Mouse (Mus musculus): ENCODE measurements around the gene Narfl. TPM values are rescaled to one million over a fixed set of nuclear protein-coding genes. Genes with fewer than 3 reads are reported as not detected.

Gene Narfl
- polyA plus RNA-seq, 1 experiment, result 20.1 TPM

GRCm38 (mm10) chr17:25743831-25744230 lies 29.7 kb upstream of the Narfl start:
- H3K4me3 ChIP-seq (replicated peaks; ENCODE audit: extremely low read depth, low read depth, low read length), result no peak overlapping the region
- TF ChIP-seq CTCF (IDR thresholded peaks at IDR 0.05; ENCODE audit: insufficient read depth, low read length) (no peak), POLR2A (IDR thresholded peaks at IDR 0.05; ENCODE audit: borderline replicate concordance, extremely low read depth, low read depth, low read length) (no peak)
- DNase-seq, result no peak
- H3K4me1 ChIP-seq (ENCODE audit: control insufficient read depth, insufficient read depth, low read length), result no peaks in the 10 kb centered on the region
- WGBS, result 66% methylated on average over 9 of the region's 9 CpGs

DNA sequence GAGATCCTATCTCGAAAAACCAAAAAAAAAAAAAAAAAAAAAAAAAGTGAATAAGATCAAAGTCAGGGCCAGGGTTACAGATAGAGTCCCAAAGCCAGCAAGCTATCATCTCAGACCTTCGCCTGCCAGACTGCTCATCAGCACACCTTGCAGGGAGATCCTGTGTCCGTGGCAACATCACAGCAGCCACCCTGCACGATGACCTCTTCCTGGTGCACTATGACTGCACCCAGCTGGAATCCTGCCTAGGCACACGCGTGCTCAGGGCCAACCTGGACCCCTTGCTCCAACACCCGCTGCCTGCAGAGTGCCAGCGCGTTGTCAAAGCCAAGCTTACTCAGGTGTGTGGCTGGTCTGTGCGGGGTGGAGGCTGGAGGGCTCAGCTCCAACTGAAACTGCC lies 29.3 kb upstream of the Narfl start:
- no peak for TF ChIP-seq POLR2A (IDR thresholded peaks at IDR 0.05; ENCODE audit: borderline replicate concordance, extremely low read depth, low read depth, low read length)
- TF ChIP-seq CTCF (IDR thresholded peaks at IDR 0.05; ENCODE audit: insufficient read depth, low read length), result no peak
- H3K4me3 ChIP-seq (replicated peaks; ENCODE audit: extremely low read depth, low read depth, low read length), result no peak overlapping the region
- WGBS, result 64% methylated on average over 10 of the region's 10 CpGs
- H3K4me1 ChIP-seq (ENCODE audit: control insufficient read depth, insufficient read depth, low read length), result no peaks in the 10 kb centered on the region
- DNase-seq, result no peak

DNA sequence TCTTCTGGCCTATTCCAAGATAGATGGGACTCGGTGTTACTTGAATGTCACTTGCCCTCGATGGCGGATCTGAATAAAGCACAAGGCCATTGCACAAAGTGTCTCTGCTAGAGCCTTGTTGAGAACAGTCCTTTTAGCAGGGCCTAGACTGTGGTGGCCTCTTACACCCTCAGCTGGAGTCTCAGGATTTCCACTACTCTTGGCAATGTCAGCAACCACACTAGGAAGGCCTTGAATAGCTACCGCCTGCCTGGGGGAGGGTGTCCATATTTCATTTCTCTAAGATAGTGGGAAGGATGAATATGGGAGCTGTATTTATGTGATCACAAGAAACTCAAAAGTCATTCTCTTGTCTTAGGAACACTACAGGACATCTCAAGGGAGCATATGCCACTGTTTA lies 25.3 kb upstream of the Narfl start:
- Histone ChIP-seq H3K4me3 (replicated peaks; ENCODE audit: extremely low read depth, low read depth, low read length) (no peak overlapping the region), H3K4me1 (ENCODE audit: control insufficient read depth, insufficient read depth, low read length) (no peaks in the 10 kb centered on the region)
- TF ChIP-seq POLR2A (IDR thresholded peaks at IDR 0.05; ENCODE audit: borderline replicate concordance, extremely low read depth, low read depth, low read length), result no peak
- no peak for TF ChIP-seq CTCF (IDR thresholded peaks at IDR 0.05; ENCODE audit: insufficient read depth, low read length)
- WGBS, result 82% methylated on average over 4 of the region's 4 CpGs
- DNase-seq, result no peak

GRCm38 (mm10) chr17:25749314-25749713 lies 24.3 kb upstream of the Narfl start:
- no peak for DNase-seq
- H3K4me3 ChIP-seq (replicated peaks; ENCODE audit: extremely low read depth, low read depth, low read length), result no peak overlapping the region
- 72% methylated on average over 6 of the region's 6 CpGs for WGBS

GRCm38 (mm10) chr17:25751446-25751845 lies 22.1 kb upstream of the Narfl start:
- DNase-seq, result no peak
- WGBS, result 15% methylated on average over 5 of the region's 5 CpGs

More at GRCm38 (mm10) chr17:25749314-25749713, 24.3 kb upstream of the Narfl start:
- H3K4me1 ChIP-seq (ENCODE audit: control insufficient read depth, insufficient read depth, low read length), result no peaks in the 10 kb centered on the region
- no peak for TF ChIP-seq POLR2A (IDR thresholded peaks at IDR 0.05; ENCODE audit: borderline replicate concordance, extremely low read depth, low read depth, low read length)
- TF ChIP-seq CTCF (IDR thresholded peaks at IDR 0.05; ENCODE audit: insufficient read depth, low read length), result no peak

GRCm38 (mm10) chr17:25754241-25754640 lies 19.3 kb upstream of the Narfl start, which contains the start of gene Msln:
Gene Msln (minus strand): TSS chr17:25754378.
- DNase-seq, result no peak
- Histone ChIP-seq H3K4me1 (ENCODE audit: control insufficient read depth, insufficient read depth, low read length) (no peaks in the 10 kb centered on the region), H3K4me3 (replicated peaks; ENCODE audit: extremely low read depth, low read depth, low read length) (no peak within 1 kb of the TSS)
- TF ChIP-seq POLR2A (IDR thresholded peaks at IDR 0.05; ENCODE audit: borderline replicate concordance, extremely low read depth, low read depth, low read length), result no peak
- TF ChIP-seq CTCF (IDR thresholded peaks at IDR 0.05; ENCODE audit: insufficient read depth, low read length), result no peak
- WGBS, result 71% methylated on average over 9 of the region's 9 CpGs

More at GRCm38 (mm10) chr17:25751446-25751845, 22.1 kb upstream of the Narfl start:
- TF ChIP-seq CTCF (IDR thresholded peaks at IDR 0.05; ENCODE audit: insufficient read depth, low read length), result no peak
- TF ChIP-seq POLR2A (IDR thresholded peaks at IDR 0.05; ENCODE audit: borderline replicate concordance, extremely low read depth, low read depth, low read length), result no peak
- Histone ChIP-seq H3K4me3 (replicated peaks; ENCODE audit: extremely low read depth, low read depth, low read length) (no peak overlapping the region), H3K4me1 (ENCODE audit: control insufficient read depth, insufficient read depth, low read length) (no peaks in the 10 kb centered on the region)

- 71% methylated on average over 4 of the region's 4 CpGs for WGBS
- DNase-seq, result no peak
- Histone ChIP-seq H3K4me1 (ENCODE audit: control insufficient read depth, insufficient read depth, low read length) (no peaks in the 10 kb centered on the region), H3K4me3 (replicated peaks; ENCODE audit: extremely low read depth, low read depth, low read length) (no peak overlapping the region)
- TF ChIP-seq POLR2A (IDR thresholded peaks at IDR 0.05; ENCODE audit: borderline replicate concordance, extremely low read depth, low read depth, low read length) (no peak), CTCF (IDR thresholded peaks at IDR 0.05; ENCODE audit: insufficient read depth, low read length) (no peak)
Measured at GRCm38 (mm10) chr17:25755086-25755485, 18.5 kb upstream of the Narfl start.

DNA sequence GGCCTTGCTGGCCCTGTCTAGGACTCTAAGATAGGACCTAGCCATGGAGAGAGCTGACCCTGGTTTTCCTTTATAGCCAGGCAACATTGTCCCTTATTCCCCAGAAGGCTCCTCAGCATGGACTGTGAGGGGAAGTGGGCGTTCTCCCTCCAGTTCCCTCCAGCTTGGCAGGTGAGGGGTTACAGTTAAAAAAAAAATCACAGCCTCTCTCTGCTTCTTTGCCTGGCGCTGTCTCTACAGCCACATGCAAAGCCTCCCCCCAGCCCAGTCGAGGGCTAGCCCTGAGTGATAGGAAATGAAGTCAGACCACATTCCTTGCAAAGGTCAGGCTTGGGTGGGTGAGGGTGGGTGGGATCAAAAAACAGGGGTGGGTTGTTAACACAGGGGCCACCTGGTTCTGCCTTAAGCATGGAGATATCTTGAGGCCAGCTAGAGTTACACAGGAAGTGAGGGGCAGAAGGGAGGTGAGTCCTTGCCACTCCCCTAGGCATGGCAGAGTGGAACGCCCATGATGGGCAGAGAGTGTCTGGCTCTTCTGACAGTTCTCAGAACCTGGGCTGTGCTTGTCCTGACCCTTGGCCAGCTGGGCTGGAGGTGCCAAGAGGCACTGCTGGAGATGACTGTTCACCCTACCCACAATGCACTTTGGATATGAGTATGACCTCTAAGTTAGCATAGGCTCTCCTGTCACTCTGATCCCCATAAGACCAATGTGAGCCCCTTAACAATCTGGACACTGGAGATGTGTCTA lies 17.8 kb upstream of the Narfl start:
- no peak for DNase-seq
- WGBS, result 24% methylated on average over 4 of the region's 4 CpGs
- Histone ChIP-seq H3K4me3 (replicated peaks; ENCODE audit: extremely low read depth, low read depth, low read length) (no peak overlapping the region), H3K4me1 (ENCODE audit: control insufficient read depth, insufficient read depth, low read length) (no peaks in the 10 kb centered on the region)
- TF ChIP-seq CTCF (IDR thresholded peaks at IDR 0.05; ENCODE audit: insufficient read depth, low read length) (no peak), POLR2A (IDR thresholded peaks at IDR 0.05; ENCODE audit: borderline replicate concordance, extremely low read depth, low read depth, low read length) (no peak)

DNA sequence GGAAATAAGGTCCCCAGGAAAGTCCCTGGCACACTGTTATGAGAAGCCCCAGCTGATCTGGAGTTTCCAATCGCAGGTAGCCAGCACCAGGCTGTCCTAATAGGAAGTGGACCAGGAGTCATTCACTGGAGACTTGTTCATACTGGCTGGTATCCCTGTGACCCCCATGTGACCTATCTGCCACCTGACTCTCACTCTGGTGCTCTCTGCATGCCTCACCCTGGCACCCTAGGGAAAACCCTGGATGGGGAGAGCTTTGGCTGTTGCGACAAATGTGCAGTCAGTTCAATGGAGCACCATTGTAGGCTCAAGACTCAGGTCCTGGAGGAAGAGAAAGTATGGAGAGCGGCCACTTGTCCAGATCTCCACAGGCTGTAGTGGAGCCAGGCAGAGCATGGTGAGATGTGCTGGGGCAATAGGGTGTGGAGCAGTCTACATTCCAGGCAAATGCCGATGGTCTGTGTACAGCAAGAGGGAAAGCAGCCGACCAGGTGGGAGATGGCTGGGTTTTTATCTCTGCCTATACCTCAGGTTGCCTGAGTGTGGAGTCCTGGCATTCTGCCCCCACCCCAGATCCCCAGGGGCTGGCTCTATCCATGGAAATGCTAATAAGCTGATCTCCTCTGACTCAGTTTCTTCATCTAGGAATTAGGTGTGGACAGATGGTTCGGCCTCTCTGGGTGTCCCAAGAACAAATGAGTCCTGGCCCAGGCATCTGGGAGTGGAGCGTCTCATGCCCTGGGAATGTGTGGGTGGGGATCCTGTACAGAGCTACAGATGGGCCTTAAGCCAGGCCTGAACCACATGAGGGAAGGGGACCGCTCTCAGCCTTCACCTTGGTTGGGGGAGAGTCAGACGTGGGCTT lies 17.0 kb upstream of the Narfl start:
- no peak overlapping the region for H3K4me3 ChIP-seq (replicated peaks; ENCODE audit: extremely low read depth, low read depth, low read length)
- DNase-seq, result no peak
- WGBS, result 55% methylated on average over 9 of the region's 9 CpGs
- TF ChIP-seq CTCF (IDR thresholded peaks at IDR 0.05; ENCODE audit: insufficient read depth, low read length) (no peak), POLR2A (IDR thresholded peaks at IDR 0.05; ENCODE audit: borderline replicate concordance, extremely low read depth, low read depth, low read length) (no peak)
- H3K4me1 ChIP-seq (ENCODE audit: control insufficient read depth, insufficient read depth, low read length), result no peaks in the 10 kb centered on the region

Data from lung, adult 2 months (tissue).